Mouse (Mus musculus): ENCODE results near the gene Cog4.
A peak's percentile ranks its signal among the peaks of the same experiment; 100 is the strongest.
"Not testable (repeated sequence)": the region's sequence is repeated elsewhere in the genome, so short reads cannot be mapped to it uniquely, and the experiment has no call there.

The Cog4 gene

DNA sequence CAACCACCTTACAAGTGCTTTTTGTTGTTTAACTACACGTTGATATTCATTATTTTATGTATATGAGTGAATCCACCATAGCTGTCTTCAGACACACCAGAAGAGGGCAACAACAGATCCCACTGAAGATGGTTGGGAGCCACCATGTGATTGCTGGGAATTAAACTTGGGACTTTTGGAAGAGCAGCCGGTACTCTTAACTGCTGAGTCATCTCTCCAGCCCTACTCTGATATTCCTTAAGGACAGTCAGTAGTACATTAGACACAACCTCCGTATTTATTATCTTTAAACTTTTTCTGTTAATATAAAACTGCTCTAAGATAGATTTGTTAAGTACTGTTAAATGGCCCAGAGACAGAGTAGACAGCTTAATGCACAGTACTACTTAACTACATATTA lies 14.4 kb upstream of the Cog4 start:
- DNase-seq, result no peak

DNA sequence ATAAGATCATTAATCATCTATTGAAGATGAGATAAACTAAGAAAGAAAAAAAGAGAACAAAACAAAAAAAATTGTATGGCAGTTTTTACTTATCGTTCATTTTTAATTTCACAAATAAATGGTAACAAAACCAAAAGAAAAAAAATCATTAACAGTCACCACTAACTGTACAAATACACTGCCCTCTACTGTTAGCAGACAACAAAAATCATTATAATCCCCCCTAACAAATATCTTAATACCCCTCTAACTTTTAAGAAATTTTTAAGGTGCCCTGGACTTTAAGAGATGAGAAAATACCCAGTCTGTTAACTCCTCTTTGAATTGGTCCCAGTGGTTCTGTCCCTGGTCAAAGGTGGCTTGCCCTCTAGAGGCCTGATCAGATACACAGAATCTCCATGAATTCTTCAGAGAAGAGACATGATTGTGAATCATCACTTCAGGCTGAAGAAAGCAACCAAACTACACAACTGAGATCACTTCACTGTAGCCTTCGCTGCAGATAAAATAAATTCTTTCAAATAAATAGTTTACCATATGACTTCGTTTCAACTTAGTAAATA lies 4.3 kb upstream of the Cog4 start:
- DNase-seq, result no peak

DNA sequence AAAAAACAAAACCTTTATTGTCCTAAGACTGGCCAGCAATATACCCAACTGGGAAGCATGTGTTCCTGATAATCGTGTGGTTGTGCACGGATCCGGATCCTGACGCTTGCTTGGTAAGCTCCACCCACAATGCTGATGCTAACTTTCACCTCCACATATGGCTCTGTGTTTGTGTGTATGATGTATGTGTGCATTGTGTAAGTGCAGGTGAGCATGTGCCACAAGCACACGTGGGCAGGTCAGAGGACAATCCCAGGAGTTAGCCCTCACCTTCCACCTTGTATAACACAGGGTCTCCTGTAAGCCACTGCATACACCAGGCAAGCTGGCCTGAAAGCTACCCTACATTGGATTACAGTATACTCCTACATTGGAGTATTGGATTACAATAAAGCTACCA lies 3.2 kb upstream of the Cog4 start:
- no peak for DNase-seq

GRCm38 (mm10) chr8:110844941-110845340 lies 1.5 kb upstream of the Cog4 start:
- no peak for DNase-seq

GRCm38 (mm10) chr8:110845821-110846404 lies 487 bp upstream of the Cog4 start:
- DNase-seq, result peak in 1 of 2 experiments; percentile 4

- no peak for DNase-seq
These were observed 760 bp downstream of the Cog4 start for GRCm38 (mm10) chr8:110847171-110847549.

DNA sequence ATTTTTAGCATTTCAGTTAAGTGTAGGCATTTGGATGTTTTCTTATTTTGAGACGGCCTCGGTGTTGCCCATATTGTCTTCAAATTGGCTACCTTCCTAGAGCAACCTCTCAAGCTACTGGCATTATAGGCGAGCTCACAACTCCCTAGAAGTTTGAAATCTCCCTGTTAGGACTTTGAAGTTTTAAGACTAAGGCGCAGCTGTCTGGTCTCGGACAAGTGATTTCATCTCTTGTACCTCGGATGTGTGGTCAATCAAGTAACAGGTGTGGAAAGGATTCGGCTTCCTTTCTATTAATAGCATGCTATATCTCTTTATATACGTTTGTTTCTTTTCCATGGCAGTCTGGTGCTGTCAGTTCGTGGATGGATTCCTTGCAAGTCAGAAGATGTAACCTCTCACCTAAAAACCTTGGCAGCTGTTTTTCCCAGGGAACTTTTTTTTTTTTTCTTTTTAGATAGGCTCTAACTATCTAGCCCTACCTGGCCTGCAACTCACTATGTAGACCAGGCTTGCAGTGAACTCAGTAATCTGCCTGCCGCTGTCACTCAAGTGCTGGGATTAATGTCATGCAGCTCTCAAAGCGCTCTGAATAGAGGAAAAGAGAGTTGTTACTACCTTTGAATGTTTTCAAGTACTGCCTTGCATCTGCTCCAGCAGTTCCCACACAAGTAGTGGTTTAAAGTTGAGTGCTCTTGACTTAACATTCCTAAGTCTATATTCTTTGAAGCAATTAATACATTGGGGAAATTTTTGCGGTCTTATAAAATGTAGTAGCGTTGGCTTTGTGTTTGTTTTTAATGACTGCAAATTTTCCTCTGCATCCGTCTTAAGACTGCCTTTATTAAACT lies 1.5 kb downstream of the Cog4 start:
- no peak for DNase-seq

- no peak for DNase-seq
These were observed 4.8 kb downstream of the Cog4 start for GRCm38 (mm10) chr8:110851186-110851585.

- not testable (repeated sequence) for DNase-seq
These were observed 9.7 kb downstream of the Cog4 start for GRCm38 (mm10) chr8:110856073-110856472.

GRCm38 (mm10) chr8:110856760-110857461 lies 10.5 kb downstream of the Cog4 start:
- no peak for DNase-seq

DNA sequence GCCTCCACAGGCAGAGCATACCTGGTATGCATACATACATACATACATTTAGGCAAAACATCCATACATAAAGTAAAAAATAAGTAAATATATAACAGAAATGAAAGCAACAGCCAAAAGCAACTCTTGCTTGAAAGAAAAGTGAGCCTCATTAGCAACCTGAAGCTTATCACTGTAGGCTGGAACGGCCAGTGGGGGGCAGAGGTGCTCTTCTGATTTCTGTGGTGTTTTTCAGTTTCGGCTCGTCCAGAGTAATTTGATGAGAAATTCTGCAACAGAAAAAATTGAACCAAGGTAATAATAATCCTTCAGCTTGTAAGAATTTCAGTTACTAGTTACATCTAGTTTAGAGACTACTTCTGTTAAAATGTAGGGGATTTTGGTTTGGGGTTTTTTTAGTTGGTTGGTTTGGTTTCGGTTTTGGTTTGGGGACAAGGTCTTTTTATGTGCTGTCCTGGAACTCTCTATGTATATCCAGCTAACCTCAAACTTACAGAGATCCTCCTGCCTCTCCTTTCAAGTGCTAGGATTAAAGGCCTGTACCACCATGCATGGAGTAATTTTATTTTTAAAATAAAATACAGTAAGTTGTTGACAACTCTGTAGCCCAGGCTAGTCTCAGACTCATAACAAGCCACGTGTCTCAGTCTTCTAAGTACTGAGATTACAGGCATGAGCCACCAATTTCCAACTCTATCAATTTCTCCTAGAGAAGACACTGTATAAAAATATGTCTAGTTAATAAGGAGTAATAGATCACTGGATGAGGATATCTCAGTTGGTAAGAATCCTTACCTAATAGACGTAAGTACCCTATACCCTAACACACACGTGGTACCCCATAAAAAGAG lies 13.5 kb downstream of the Cog4 start:
- DNase-seq, result peak in 1 of 2 experiments; percentile 24

- not testable (repeated sequence) for DNase-seq
These were observed 15.1 kb downstream of the Cog4 start for GRCm38 (mm10) chr8:110861347-110862025.

GRCm38 (mm10) chr8:110870501-110870900 lies 24.1 kb downstream of the Cog4 start:
- no peak for DNase-seq

- no peak for DNase-seq
These were observed 31.5 kb downstream of the Cog4 start for GRCm38 (mm10) chr8:110877862-110878261.

GRCm38 (mm10) chr8:110881741-110882310 lies 35.4 kb downstream of the Cog4 start:
- no peak for DNase-seq

DNA sequence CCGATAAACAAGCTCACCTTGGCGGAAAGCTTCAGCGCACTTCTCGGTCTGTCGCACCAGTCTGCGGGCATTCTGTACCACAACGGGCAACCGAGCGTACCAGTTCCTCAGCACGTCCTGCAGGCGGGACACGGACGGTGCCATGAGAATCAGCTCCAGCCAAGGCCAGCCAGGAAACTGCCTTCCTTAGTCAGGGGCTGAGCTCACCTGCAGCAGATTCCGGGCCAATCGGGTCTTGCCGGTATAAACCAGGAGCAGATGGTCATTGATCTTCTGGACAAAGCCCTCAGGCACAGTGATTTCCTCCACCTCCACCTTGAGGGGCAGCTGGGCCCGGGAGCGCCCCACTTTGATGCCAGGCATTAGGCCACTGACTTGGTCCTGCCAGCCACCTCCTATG lies 37.4 kb downstream of the Cog4 start:
- DNase-seq, result no peak

DNA sequence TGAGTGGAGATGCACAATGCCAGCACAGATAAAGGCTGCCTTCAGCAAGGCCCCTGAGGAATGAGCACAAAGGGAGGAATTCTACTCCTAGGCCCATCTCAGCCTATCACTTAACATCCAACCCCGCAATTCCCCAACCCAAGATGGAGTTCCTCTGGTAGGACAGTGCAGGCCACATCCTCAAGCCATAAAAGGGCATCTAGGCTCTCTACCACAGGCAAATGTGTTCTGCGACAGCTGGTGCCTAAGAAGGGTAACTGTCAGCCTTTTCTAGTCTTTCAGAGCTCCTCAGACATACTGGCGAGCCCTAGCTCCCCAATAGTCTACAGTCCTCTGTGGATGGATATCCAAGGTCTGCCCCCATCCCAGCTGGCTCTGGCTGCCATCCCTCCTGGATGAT lies 40.2 kb downstream of the Cog4 start:
- DNase-seq, result no peak

DNA sequence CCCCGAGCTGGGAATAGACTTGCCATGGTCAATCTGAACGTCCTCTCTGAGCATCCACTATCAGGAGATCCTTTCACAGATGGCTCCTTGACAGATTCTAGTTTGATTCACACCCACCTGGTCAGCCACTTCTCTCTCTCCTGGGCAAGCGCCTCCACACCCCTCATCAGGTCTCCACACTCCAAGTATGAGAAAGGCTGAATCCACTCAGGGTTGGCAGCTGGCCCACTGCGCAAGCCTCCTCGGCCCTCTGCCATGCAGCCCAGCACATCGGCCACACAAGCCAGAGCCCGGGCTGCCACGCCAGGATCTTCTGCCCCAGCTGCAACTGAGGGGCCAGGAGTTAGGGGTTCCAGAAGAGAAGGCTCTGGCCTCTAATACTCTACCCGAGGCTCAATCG lies 41.2 kb downstream of the Cog4 start:
- DNase-seq, result no peak

- no peak for DNase-seq
These were observed 42.0 kb downstream of the Cog4 start for GRCm38 (mm10) chr8:110888441-110888840.

DNA sequence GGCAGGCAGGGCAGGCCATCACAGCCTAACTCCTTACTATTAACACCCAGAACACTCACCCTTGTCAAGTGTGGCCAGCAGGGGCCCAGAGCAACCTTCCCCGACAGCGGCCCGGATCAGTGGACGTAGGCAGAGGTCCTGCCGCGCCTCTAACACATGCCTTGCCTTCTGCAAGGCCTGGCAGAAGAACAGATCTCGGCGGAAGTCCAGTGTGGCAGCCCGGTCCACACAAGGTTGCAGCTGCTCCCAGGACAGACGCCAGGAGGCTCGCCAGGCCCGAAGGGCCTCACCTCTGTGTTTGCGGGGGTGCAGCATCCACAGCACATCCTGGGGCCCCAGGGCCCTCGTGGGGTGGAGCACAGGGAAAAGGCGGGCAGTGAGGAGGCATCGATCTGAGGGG lies 42.5 kb downstream of the Cog4 start:
- no peak for DNase-seq

DNA sequence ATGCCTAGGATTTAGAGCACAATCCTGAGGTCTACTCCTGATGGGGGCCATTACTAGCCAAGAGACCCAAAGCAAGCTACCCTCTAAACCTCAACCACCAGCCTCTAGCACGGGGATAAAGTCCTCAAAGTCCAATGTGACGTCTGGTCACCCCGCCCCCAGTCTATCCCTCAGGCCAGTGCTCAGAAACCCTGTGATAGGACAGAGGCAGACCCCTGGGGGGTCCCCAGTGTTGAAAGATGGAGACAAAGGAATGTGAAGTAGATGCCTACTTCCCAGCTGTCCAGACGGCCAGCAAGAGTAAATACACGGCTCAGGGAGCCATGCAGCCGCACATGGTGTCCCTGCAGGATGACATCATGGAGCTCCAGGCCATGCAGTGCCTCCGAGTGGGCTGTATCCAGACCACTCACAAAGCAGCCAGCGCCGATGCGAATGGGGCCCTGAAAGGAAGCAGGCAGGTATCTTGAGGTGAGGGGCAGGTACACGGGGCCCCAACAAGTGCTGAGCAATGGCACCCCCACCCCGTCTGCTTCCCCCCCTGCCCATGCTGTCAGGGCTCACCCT lies 43.6 kb downstream of the Cog4 start:
- DNase-seq, result no peak
